ENCODE assay signal across 7 mouse cellular contexts in the genomic region with DNA sequence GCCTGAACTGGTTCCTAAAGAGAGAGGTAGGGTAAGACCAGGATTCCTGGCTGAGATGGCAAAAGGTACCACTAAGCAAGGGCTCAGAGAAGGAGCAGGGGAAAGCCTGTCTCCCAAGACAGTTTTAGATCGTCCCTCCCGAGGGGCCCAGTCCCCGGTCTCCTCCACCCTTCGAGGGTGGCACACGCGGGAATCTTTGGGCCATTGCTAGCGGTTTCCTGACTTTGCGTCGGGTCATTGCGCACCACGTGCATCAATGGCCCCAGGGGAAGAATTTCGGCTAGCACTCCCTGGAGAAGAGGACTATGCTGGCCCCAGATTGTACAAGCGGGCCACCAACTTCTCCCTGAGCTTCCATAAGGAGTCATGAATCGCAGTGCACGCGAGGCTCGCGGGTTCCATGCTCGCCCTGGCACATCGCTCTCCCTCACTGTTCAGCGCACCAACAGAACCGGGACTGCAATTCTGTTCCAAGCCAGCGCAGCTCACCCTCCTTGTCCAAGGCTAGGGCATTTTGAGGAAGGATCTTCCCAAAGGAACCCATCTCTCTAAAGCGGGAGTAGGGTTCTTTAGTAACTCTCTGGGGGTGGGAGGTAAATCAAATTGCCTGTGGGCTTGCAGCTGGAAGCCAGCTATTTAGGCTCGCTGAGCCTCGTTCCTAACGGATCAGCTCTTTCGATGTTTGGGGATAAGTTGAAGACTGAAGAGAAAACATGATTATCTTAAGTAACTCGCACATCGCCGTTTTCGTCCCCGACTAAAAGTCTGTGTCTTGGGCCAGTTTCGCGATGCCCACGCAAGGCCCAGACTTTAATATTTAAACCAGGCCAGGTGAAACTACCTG.
DNase-seq lines count a peak whose midpoint lies in the region; ATAC-seq and TF ChIP-seq lines count a peak whose summit lies in the region.

No protein-coding gene starts in this region.

- peak overlapping the region; percentile 71; the same call in 1 of the 2 replicates for H3K27ac ChIP-seq in lung, embryonic 16.5 days (ENCODE audit: low read length)
- peak overlapping the region; percentile 87 for H3K27ac ChIP-seq in heart, embryonic 16.5 days (ENCODE audit: low read length)
- H3K27ac ChIP-seq in limb, embryonic 10.5 days: peak overlapping the region; percentile 66

- no peaks in the 10 kb centered on the region for H3K27me3 ChIP-seq in lung, embryonic 16.5 days (ENCODE audit: control insufficient read depth, insufficient read depth, low read depth, low read length)
- H3K27me3 ChIP-seq in heart, embryonic 16.5 days (ENCODE audit: control insufficient read depth, insufficient read depth, low read length): no peaks in the 10 kb centered on the region
- H3K27me3 ChIP-seq in limb, embryonic 10.5 days (ENCODE audit: low read depth, poor library complexity, severe bottlenecking): peaks cover 96% of the 10 kb centered on the region

- no peak for TF ChIP-seq CTCF in lung, adult 2 months (IDR thresholded peaks at IDR 0.05; ENCODE audit: insufficient read depth, low read length)

- no peak for TF ChIP-seq POLR2A in lung, adult 2 months (IDR thresholded peaks at IDR 0.05; ENCODE audit: borderline replicate concordance, extremely low read depth, low read depth, low read length)

- peak overlapping the region; percentile 49 for H3K4me3 ChIP-seq in lung, embryonic 16.5 days (ENCODE audit: low read length)
- no peak overlapping the region for H3K4me3 ChIP-seq in lung, adult 2 months (replicated peaks; ENCODE audit: extremely low read depth, low read depth, low read length)
- H3K4me3 ChIP-seq in heart, embryonic 16.5 days (ENCODE audit: low read length): peak overlapping the region; percentile 59
- H3K4me3 ChIP-seq in limb, embryonic 10.5 days: peak overlapping the region; percentile 54

- ATAC-seq in lung, embryonic 16.5 days (ENCODE audit: low read depth): no peak
- no peak for ATAC-seq in heart, embryonic 16.5 days (replicated peaks; ENCODE audit: extremely low read depth, insufficient read depth, low FRiP score)

- 25% methylated on average over 36 of the region's 36 CpGs for WGBS in lung, embryonic 16.5 days
- WGBS in lung, adult 2 months: 60% methylated on average over 36 of the region's 36 CpGs
- 27% methylated on average over 36 of the region's 36 CpGs for WGBS in heart, embryonic 16.5 days
- WGBS in limb, embryonic 10.5 days: 1% methylated on average over 36 of the region's 36 CpGs

- H3K9me3 ChIP-seq in lung, embryonic 16.5 days (ENCODE audit: control insufficient read depth, low read length): no peaks in the 10 kb centered on the region
- no peaks in the 10 kb centered on the region for H3K9me3 ChIP-seq in heart, embryonic 16.5 days (replicated peaks; ENCODE audit: control insufficient read depth, low read length)
- no peaks in the 10 kb centered on the region for H3K9me3 ChIP-seq in limb, embryonic 10.5 days (replicated peaks)

- no peaks in the 10 kb centered on the region for H3K36me3 ChIP-seq in lung, embryonic 16.5 days (ENCODE audit: control insufficient read depth, insufficient read depth, low read length)
- no peaks in the 10 kb centered on the region for H3K36me3 ChIP-seq in heart, embryonic 16.5 days (ENCODE audit: control insufficient read depth, insufficient read depth)
- no peaks in the 10 kb centered on the region for H3K36me3 ChIP-seq in limb, embryonic 10.5 days

- peak overlapping the region; percentile 76 for H3K9ac ChIP-seq in lung, embryonic 16.5 days (ENCODE audit: low read length)
- peak overlapping the region; percentile 77 for H3K9ac ChIP-seq in heart, embryonic 16.5 days (ENCODE audit: low read length)

- DNase-seq in lung, adult 2 months: no peak
- peak; percentile 56 to 67 for DNase-seq in cerebellum, postnatal 36 days
- DNase-seq in limb, embryonic 10.5 days (ENCODE audit: low spot score): peak; percentile 65
- DNase-seq in retina, embryonic 14.5 days (ENCODE audit: low spot score): peak; percentile 36
- no peak for DNase-seq in thymus, postnatal 4 days

- H3K4me1 ChIP-seq in lung, embryonic 16.5 days (replicated peaks; ENCODE audit: control insufficient read depth, insufficient read depth, low read length): peaks cover 38% of the 10 kb centered on the region
- H3K4me1 ChIP-seq in lung, adult 2 months (ENCODE audit: control insufficient read depth, insufficient read depth, low read length): peaks cover 5% of the 10 kb centered on the region
- peaks cover 69% of the 10 kb centered on the region for H3K4me1 ChIP-seq in heart, embryonic 16.5 days (ENCODE audit: control insufficient read depth, insufficient read depth, low read length)
- H3K4me1 ChIP-seq in limb, embryonic 10.5 days: peaks cover 52% of the 10 kb centered on the region

- H3K4me2 ChIP-seq in lung, embryonic 16.5 days (ENCODE audit: low read depth, low read length): peak overlapping the region; percentile 73
- peak overlapping the region; percentile 76 for H3K4me2 ChIP-seq in heart, embryonic 16.5 days (ENCODE audit: low read depth, low read length)

Comparison
In these comparisons a context has a peak if more than half of its experiments do, and no peak if none do; other contexts are left out.
1. DNase-seq: peak in cerebellum, postnatal 36 days (2 of 2), limb, embryonic 10.5 days (single experiment) and retina, embryonic 14.5 days (single experiment); none in lung, adult 2 months (single experiment) and thymus, postnatal 4 days (single experiment).
2. Peak in every context shown above with its lines, with median percentiles within 50 percentile points of each other: H3K27ac ChIP-seq.